Mouse (Mus musculus) midbrain, embryonic 15.5 days (tissue): ENCODE results near the gene Xylt1. TPM values are rescaled to one million over a fixed set of nuclear protein-coding genes. Genes with fewer than 3 reads are reported as not detected.

ENCODE experiments used
- ATAC-seq: fragments of 200-750 bp; cut with Nextera tagmentation; replicated peaks from 2 replicates; pipeline ENCODE4 v1.8.0; 2017; ENCODE audit warnings: moderate TSS enrichment
- H3K27ac ChIP-seq: fragments of 300-500 bp; sonication (generic); 2 replicates; pipeline ENCODE4 v1.5.1; 2015; ENCODE audit warnings: mild to moderate bottlenecking, inconsistent platforms
- H3K27me3 ChIP-seq: fragments of 300-500 bp; sonication (generic); replicated peaks from 2 replicates; pipeline ENCODE4 v1.6.1; 2015; ENCODE audit warnings: inconsistent platforms
- H3K36me3 ChIP-seq: fragments of 300-500 bp; sonication (generic); replicated peaks from 2 replicates; pipeline ENCODE4 v1.6.1; 2015; ENCODE audit warnings: inconsistent platforms
- H3K4me1 ChIP-seq: fragments of 300-500 bp; sonication (generic); 2 replicates; pipeline ENCODE4 v1.6.1; 2015; ENCODE audit warnings: inconsistent platforms
- H3K4me2 ChIP-seq: fragments of 300-500 bp; sonication (generic); 2 replicates; pipeline ENCODE4 v1.6.1; 2015; ENCODE audit warnings: inconsistent platforms, mild to moderate bottlenecking, moderate library complexity
- H3K4me3 ChIP-seq: fragments of 300-500 bp; sonication (generic); 2 replicates; pipeline ENCODE4 v1.5.1; 2015; ENCODE audit warnings: mild to moderate bottlenecking, inconsistent platforms
- H3K9ac ChIP-seq: fragments of 300-500 bp; sonication (generic); 2 replicates; pipeline ENCODE4 v1.6.1; 2015; ENCODE audit warnings: mild to moderate bottlenecking, inconsistent platforms
- H3K9me3 ChIP-seq: fragments of 300-500 bp; sonication (generic); 2 replicates; pipeline ENCODE4 v1.6.1; 2016; ENCODE audit warnings: inconsistent platforms
- WGBS: fragments of 180-500 bp; shearing (Covaris S2); methylation state at CpG from one replicate; pipeline ENCODE4 v1.1.7; 2015; ENCODE audit warnings: mixed read lengths; 5-methylcytosine and 5-hydroxymethylcytosine counted together
- polyA plus RNA-seq: library from polyadenylated mRNA; unstranded; fragments of >200 nt; fragmentation: Nextera tagmentation; extraction: Ambion mirVana; gene quantifications from 2 replicates; pipeline ENCODE4 v1.2.1, GENCODE M21; 2015

The Xylt1 gene
- polyA plus RNA-seq, 1 experiment from 2014 or later = 2.8 TPM

DNA sequence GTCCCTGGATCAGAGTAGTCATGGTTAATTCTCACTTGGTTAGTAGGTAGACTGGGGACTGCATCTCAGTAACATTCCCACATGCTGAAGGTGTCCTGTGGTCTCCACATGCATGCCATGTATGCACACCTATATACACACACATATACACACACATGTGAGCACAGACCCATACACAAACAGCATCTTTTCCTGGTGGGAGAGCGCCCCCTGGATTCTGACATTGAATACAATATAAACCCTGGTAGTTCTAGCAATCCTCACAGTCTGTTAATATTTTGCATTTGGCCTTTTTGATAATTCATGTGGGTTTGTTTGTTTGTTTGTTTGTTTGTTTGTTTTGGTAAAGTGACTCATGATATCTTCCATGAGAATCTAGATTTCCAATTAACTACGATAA, 242.0 kb downstream of the Xylt1 start:
- Histone ChIP-seq H3K4me1 (peaks cover 9% of the 10 kb centered on the region), H3K4me2 (no peak overlapping the region), H3K27me3 (no peaks in the 10 kb centered on the region), H3K9ac (no peak overlapping the region), H3K27ac (no peak overlapping the region), H3K9me3 (no peaks in the 10 kb centered on the region), H3K36me3 (no peaks in the 10 kb centered on the region), H3K4me3 (no peak overlapping the region)
- 73% methylated on average over 2 of the region's 2 CpGs for whole genome bisulfite sequencing
- no peak for ATAC-seq

DNA sequence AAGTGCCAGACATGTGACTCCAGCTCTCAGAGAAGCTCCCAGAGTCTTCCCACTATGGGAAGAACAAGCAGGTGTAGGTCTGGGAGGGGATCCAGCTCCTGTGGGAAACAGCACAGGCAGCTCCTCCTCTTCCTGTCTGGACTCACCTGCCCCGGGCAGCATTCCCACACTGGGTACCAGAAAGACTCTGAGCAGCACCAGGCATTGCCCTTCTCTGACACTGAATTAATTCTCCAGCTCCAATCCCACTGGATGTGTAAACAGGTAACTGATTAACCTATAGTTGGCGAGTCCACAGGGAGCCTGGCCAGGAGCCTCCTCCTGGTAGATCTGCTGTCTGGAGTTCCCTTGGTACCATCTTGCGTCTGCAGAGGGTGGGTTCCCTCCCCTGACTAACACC, 248.0 kb downstream of the Xylt1 start:
- no peak for ATAC-seq
- WGBS = 78% methylated on average over 3 of the region's 3 CpGs
- Histone ChIP-seq H3K36me3 (no peaks in the 10 kb centered on the region), H3K4me3 (no peak overlapping the region), H3K27me3 (no peaks in the 10 kb centered on the region), H3K4me2 (no peak overlapping the region), H3K9ac (no peak overlapping the region), H3K9me3 (no peaks in the 10 kb centered on the region), H3K4me1 (no peaks in the 10 kb centered on the region), H3K27ac (no peak overlapping the region)

DNA sequence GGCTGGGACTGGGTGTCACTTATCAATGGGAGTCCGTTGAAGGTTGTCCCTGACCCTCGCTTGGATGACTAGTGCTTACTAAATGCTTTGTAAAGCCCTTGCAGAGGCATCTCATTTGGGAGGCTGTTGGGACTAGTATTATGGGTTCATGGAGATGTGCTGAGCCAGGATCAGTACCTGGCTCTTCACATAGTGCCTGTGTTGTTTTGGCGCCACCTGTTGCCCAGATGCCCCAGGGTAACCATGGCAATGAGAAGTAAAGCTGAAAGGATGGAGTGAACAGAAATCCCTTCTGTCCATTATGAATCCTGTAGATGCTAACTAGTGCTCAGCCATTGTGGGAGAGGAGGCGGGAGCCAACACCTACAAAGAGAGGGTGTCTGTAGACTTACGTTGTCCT, 249.9 kb downstream of the Xylt1 start:
- WGBS = 49% methylated on average over 5 of the region's 5 CpGs
- no peak overlapping the region for H3K9ac ChIP-seq
- ATAC-seq = no peak

GRCm38 (mm10) chr7:117635584-117635983, 254.8 kb downstream of the Xylt1 start:
- peaks cover 5% of the 10 kb centered on the region; the same call in 1 of the 2 replicates for H3K4me1 ChIP-seq
- H3K27me3 ChIP-seq = no peaks in the 10 kb centered on the region
- 62% methylated on average over 4 of the region's 4 CpGs for whole genome bisulfite sequencing
- no peak overlapping the region for H3K4me3 ChIP-seq
- ATAC-seq = peak; percentile 42; the same call in 1 of the 2 replicates
- H3K27ac ChIP-seq = peak overlapping the region; percentile 18; the same call in 1 of the 2 replicates
- no peaks in the 10 kb centered on the region for H3K9me3 ChIP-seq
- no peak overlapping the region for H3K9ac ChIP-seq
- H3K4me2 ChIP-seq = no peak overlapping the region
- no peaks in the 10 kb centered on the region for H3K36me3 ChIP-seq

More for the DNA sequence above, 249.9 kb downstream of the Xylt1 start:
- no peaks in the 10 kb centered on the region for H3K9me3 ChIP-seq
- no peak overlapping the region for H3K4me3 ChIP-seq
- no peak overlapping the region for H3K4me2 ChIP-seq
- H3K27me3 ChIP-seq = no peaks in the 10 kb centered on the region
- H3K36me3 ChIP-seq = no peaks in the 10 kb centered on the region
- peaks cover 4% of the 10 kb centered on the region; the same call in 1 of the 2 replicates for H3K4me1 ChIP-seq
- no peak overlapping the region for H3K27ac ChIP-seq

- Histone ChIP-seq H3K4me2 (no peak overlapping the region), H3K36me3 (no peaks in the 10 kb centered on the region), H3K9me3 (no peaks in the 10 kb centered on the region), H3K4me1 (peaks cover 5% of the 10 kb centered on the region; the same call in 1 of the 2 replicates), H3K9ac (no peak overlapping the region), H3K27me3 (no peaks in the 10 kb centered on the region), H3K27ac (no peak overlapping the region), H3K4me3 (no peak overlapping the region)
- 80% methylated on average over 3 of the region's 3 CpGs for WGBS
- ATAC-seq = no peak
Measured at GRCm38 (mm10) chr7:117636713-117637112, 255.9 kb downstream of the Xylt1 start.

DNA sequence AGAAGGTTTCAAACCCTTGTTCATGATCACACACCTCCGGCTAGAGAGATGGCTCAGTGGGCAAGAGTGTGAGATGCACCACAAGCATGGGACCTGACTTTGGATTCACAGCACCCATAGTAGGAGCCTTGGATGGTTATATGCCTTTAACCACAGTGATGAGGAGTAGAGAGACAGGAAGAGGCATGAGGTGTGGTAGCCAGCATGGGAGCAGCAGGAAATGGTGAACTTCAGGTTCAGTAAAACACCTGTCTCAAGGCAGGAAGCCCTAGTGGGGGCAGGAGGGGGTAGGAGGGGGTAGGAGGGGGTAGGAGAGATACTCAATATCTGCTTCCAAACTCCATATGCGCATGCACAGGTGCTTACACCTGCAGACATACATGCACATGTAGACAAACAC, 257.2 kb downstream of the Xylt1 start:
- Histone ChIP-seq H3K36me3 (no peaks in the 10 kb centered on the region), H3K4me1 (peaks cover 5% of the 10 kb centered on the region; the same call in 1 of the 2 replicates)
- WGBS = 94% methylated on average over 2 of the region's 2 CpGs

GRCm38 (mm10) chr7:117652637-117653036, 271.9 kb downstream of the Xylt1 start:
- no peak overlapping the region for H3K4me3 ChIP-seq
- 83% methylated on average over 1 of the region's 1 CpGs for WGBS
- no peaks in the 10 kb centered on the region for H3K4me1 ChIP-seq
- H3K9me3 ChIP-seq = no peaks in the 10 kb centered on the region
- H3K27me3 ChIP-seq = no peaks in the 10 kb centered on the region
- no peak overlapping the region for H3K27ac ChIP-seq
- no peak overlapping the region for H3K9ac ChIP-seq
- 0 out of 2 replicates have a peak, but pooled peaks cover 3% of the 10 kb centered on the region for H3K36me3 ChIP-seq
- ATAC-seq = no peak
- H3K4me2 ChIP-seq = no peak overlapping the region

More for the DNA sequence above, 257.2 kb downstream of the Xylt1 start:
- H3K9me3 ChIP-seq = no peaks in the 10 kb centered on the region
- no peak overlapping the region for H3K4me2 ChIP-seq
- no peak overlapping the region for H3K27ac ChIP-seq
- H3K4me3 ChIP-seq = no peak overlapping the region
- ATAC-seq = no peak
- H3K9ac ChIP-seq = no peak overlapping the region
- H3K27me3 ChIP-seq = no peaks in the 10 kb centered on the region

DNA sequence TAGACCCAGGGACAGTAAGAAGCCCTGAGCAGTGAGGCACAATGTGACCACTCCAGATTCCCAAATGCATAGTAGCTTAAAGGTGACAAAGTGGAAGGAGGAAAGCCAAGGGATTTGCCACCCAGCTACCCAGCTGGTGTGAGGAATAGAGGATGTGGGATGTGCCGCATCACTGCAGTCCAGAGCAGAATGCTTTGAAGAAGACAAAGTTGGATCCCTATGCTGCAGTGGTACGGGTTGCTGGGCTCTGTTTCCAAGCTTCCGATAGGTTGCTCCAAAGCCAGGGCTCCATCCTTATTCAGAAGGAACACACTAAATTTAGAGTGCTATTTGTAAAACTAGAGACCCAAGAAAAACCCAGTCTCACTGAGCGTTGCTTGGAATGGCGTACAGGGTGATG, 275.0 kb downstream of the Xylt1 start:
- 95% methylated on average over 5 of the region's 5 CpGs for WGBS
- Histone ChIP-seq H3K4me1 (no peaks in the 10 kb centered on the region), H3K4me3 (no peak overlapping the region), H3K27me3 (no peaks in the 10 kb centered on the region), H3K36me3 (0 out of 2 replicates have a peak, but pooled peaks cover 3% of the 10 kb centered on the region), H3K9me3 (no peaks in the 10 kb centered on the region), H3K27ac (no peak overlapping the region), H3K4me2 (no peak overlapping the region), H3K9ac (no peak overlapping the region)
- ATAC-seq = no peak

GRCm38 (mm10) chr7:117658180-117658579, 277.4 kb downstream of the Xylt1 start:
- no peaks in the 10 kb centered on the region for H3K27me3 ChIP-seq
- no peak for ATAC-seq
- no peaks in the 10 kb centered on the region for H3K9me3 ChIP-seq
- no peak overlapping the region for H3K4me3 ChIP-seq
- no peaks in the 10 kb centered on the region for H3K4me1 ChIP-seq
- no peak overlapping the region for H3K9ac ChIP-seq
- no peak overlapping the region for H3K4me2 ChIP-seq
- WGBS = 91% methylated on average over 4 of the region's 4 CpGs
- H3K36me3 ChIP-seq = 0 out of 2 replicates have a peak, but pooled peaks cover 3% of the 10 kb centered on the region
- no peak overlapping the region for H3K27ac ChIP-seq

GRCm38 (mm10) chr7:117658739-117659138, 278.0 kb downstream of the Xylt1 start:
- Histone ChIP-seq H3K4me1 (no peaks in the 10 kb centered on the region), H3K27ac (no peak overlapping the region), H3K9ac (no peak overlapping the region), H3K4me2 (no peak overlapping the region), H3K4me3 (no peak overlapping the region), H3K27me3 (no peaks in the 10 kb centered on the region), H3K36me3 (0 out of 2 replicates have a peak, but pooled peaks cover 3% of the 10 kb centered on the region), H3K9me3 (no peaks in the 10 kb centered on the region)
- 90% methylated on average over 4 of the region's 4 CpGs for WGBS
- no peak for ATAC-seq

DNA sequence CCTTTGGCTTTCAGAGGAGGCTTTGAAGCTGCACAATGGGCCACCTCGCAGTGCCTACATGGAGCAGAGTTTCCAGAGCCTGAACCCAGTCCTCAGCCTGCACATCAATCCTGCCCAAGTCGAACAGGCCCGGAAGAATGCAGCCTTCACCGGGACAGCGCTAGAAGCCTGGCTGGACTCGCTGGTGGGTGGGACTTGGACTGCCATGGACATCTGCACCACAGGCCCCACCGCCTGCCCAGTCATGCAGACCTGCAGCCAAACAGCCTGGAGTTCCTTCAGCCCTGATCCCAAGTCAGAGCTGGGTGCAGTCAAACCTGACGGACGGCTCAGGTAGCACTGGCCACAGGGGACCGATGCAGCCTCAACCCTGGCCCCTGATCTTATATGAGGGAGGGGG, 286.5 kb downstream of the Xylt1 start:
- Histone ChIP-seq H3K9ac (no peak overlapping the region), H3K4me3 (no peak overlapping the region), H3K4me2 (no peak overlapping the region), H3K27ac (no peak overlapping the region), H3K9me3 (no peaks in the 10 kb centered on the region), H3K36me3 (no peaks in the 10 kb centered on the region), H3K27me3 (no peaks in the 10 kb centered on the region), H3K4me1 (no peaks in the 10 kb centered on the region)
- WGBS = 85% methylated on average over 10 of the region's 10 CpGs
- ATAC-seq = no peak

DNA sequence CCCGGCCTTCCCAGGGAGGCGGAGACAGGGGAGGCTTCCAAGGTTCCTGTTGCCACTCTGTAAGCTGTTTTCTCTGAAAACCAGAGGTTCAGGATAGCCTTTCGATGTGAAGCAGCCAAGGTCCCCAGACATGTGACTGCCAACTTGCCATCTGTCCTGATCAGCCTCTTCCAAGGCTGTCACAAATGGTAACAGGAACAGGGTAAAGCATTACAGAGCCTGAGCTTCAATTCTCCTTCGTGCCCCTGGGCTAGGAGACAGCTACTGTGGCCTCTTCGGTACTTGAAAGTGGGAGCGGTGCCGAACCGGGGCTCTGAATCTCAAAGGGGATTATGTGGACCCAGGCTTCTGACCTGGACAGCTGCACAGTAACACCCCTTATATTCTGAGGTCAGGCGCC, 287.4 kb downstream of the Xylt1 start:
- no peaks in the 10 kb centered on the region for H3K27me3 ChIP-seq
- WGBS = 79% methylated on average over 9 of the region's 9 CpGs
- ATAC-seq = no peak

DNA sequence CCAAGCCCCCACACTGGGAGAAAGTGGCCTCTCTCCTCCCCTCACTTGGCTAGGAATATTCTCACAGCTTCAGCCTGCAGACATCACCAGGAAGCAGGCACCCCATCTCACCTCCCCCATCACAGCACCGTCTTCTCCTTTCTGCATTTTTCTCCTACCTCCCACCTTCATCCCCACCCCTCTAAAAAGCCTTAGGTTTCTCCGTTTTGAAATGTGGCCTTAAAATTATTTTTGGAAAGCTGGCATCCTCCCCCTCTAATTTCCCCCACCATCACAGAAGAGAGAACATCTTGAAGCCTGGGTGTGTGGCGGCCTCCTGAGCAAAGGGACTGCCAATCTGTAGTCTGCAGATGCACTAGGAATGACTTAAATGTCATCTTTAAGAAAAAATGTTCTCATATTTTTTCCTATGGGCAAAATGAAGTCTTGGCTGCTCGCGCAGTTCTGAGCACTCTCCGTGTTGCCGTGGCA, 291.4 kb downstream of the Xylt1 start:
- ATAC-seq = no peak
- Histone ChIP-seq H3K9me3 (no peaks in the 10 kb centered on the region), H3K36me3 (no peaks in the 10 kb centered on the region), H3K9ac (no peak overlapping the region), H3K4me2 (no peak overlapping the region), H3K4me3 (no peak overlapping the region), H3K27me3 (no peaks in the 10 kb centered on the region), H3K27ac (no peak overlapping the region), H3K4me1 (no peaks in the 10 kb centered on the region)
- WGBS = 88% methylated on average over 7 of the region's 7 CpGs

More for the DNA sequence above, 287.4 kb downstream of the Xylt1 start:
- no peaks in the 10 kb centered on the region for H3K36me3 ChIP-seq
- H3K9me3 ChIP-seq = no peaks in the 10 kb centered on the region
- H3K4me3 ChIP-seq = no peak overlapping the region
- no peak overlapping the region for H3K27ac ChIP-seq
- H3K4me1 ChIP-seq = no peaks in the 10 kb centered on the region
- no peak overlapping the region for H3K4me2 ChIP-seq
- no peak overlapping the region for H3K9ac ChIP-seq
